Mouse (Mus musculus) intestine, embryonic 16.5 days (tissue): ENCODE data around the gene Fam174b. TPM values are rescaled to one million over a fixed set of nuclear protein-coding genes. Genes with fewer than 3 reads are reported as not detected.

Experiments used
- ATAC-seq: fragments of 200-750 bp; cut with Nextera tagmentation; 2 replicates; pipeline ENCODE4 v1.8.0; 2017; ENCODE audit warnings: moderate TSS enrichment, moderate library complexity
- H3K27ac ChIP-seq: fragments of 300-500 bp; sonication (generic); 2 replicates; pipeline ENCODE4 v1.5.1; 2014; ENCODE audit warnings: mild to moderate bottlenecking, low read length
- H3K27me3 ChIP-seq: fragments of 300-500 bp; sonication (generic); replicated peaks from 2 replicates; pipeline ENCODE4 v1.6.1; 2014; ENCODE audit warnings: low read length, control low read depth, mixed read lengths; ENCODE audit not compliant: control insufficient read depth, insufficient read depth
- H3K36me3 ChIP-seq: fragments of 300-500 bp; sonication (generic); 2 replicates; pipeline ENCODE4 v1.6.1; 2014; ENCODE audit warnings: low read length, control low read depth; ENCODE audit not compliant: control insufficient read depth, insufficient read depth
- H3K4me1 ChIP-seq: fragments of 300-500 bp; sonication (generic); 2 replicates; pipeline ENCODE4 v1.6.1; 2014; ENCODE audit warnings: low read length, control low read depth, mixed read lengths; ENCODE audit not compliant: control insufficient read depth, insufficient read depth
- H3K4me2 ChIP-seq: fragments of 300-500 bp; sonication (generic); 2 replicates; pipeline ENCODE4 v1.6.1; 2014; ENCODE audit warnings: low read depth, low read length, control low read depth
- H3K4me3 ChIP-seq: fragments of 300-500 bp; sonication (generic); 2 replicates; pipeline ENCODE4 v1.5.1; 2014; ENCODE audit warnings: mild to moderate bottlenecking, low read length
- H3K9ac ChIP-seq: fragments of 300-500 bp; sonication (generic); 2 replicates; pipeline ENCODE4 v1.6.1; 2014; ENCODE audit warnings: low read depth, low read length
- H3K9me3 ChIP-seq: fragments of 300-500 bp; sonication (generic); 2 replicates; pipeline ENCODE4 v1.6.1; 2016; ENCODE audit warnings: low read length, control low read depth; ENCODE audit not compliant: control insufficient read depth
- WGBS: fragments of 180-500 bp; shearing (Covaris S2); extraction: QIAGEN DNeasy Blood & Tissue Kit; methylation state at CpG from one replicate; pipeline ENCODE4 v1.1.7; 2014; 5-methylcytosine and 5-hydroxymethylcytosine counted together
- polyA plus RNA-seq: library from polyadenylated mRNA; unstranded; fragments of >200 nt; fragmentation: Nextera tagmentation; extraction: Ambion mirVana; gene quantifications from 2 replicates; pipeline ENCODE4 v1.2.1, GENCODE M21; 2015

Gene Fam174b
- 32.7 and 33.7 TPM in 2 replicates for polyA plus RNA-seq

GRCm38 (mm10) chr7:73740111-73741035 is at the start of gene Fam174b:
TSS of gene Fam174b (plus strand) at chr7:73740302.
- Histone ChIP-seq H3K4me1 (peaks cover 16% of the 10 kb centered on the region), H3K9me3 (no peaks in the 10 kb centered on the region), H3K4me3 (peak within 1 kb of the TSS; percentile 74), H3K27me3 (no peaks in the 10 kb centered on the region), H3K36me3 (no peaks in the 10 kb centered on the region), H3K9ac (peak within 1 kb of the TSS; percentile 80), H3K27ac (peak within 1 kb of the TSS; percentile 70), H3K4me2 (peak within 1 kb of the TSS; percentile 94)
- WGBS, result 1% methylated on average over 94 of the region's 94 CpGs
- ATAC-seq, result peak; percentile 90

GRCm38 (mm10) chr7:73697092-73697491 is 43.0 kb upstream of the Fam174b start:
- Histone ChIP-seq H3K27ac (no peak overlapping the region), H3K4me1 (no peaks in the 10 kb centered on the region), H3K9me3 (no peaks in the 10 kb centered on the region), H3K4me2 (no peak overlapping the region), H3K27me3 (no peaks in the 10 kb centered on the region), H3K36me3 (no peaks in the 10 kb centered on the region), H3K4me3 (no peak overlapping the region), H3K9ac (no peak overlapping the region)
- 51% methylated on average over 3 of the region's 3 CpGs for WGBS
- no peak for ATAC-seq

- Histone ChIP-seq H3K36me3 (no peaks in the 10 kb centered on the region), H3K9ac (no peak overlapping the region), H3K9me3 (no peaks in the 10 kb centered on the region), H3K27me3 (no peaks in the 10 kb centered on the region), H3K4me3 (no peak overlapping the region), H3K4me2 (no peak overlapping the region), H3K4me1 (no peaks in the 10 kb centered on the region), H3K27ac (no peak overlapping the region)
- no peak for ATAC-seq
These were observed 35.8 kb upstream of the Fam174b start for GRCm38 (mm10) chr7:73704305-73704704.

- Histone ChIP-seq H3K36me3 (no peaks in the 10 kb centered on the region), H3K9me3 (no peaks in the 10 kb centered on the region; the same call in 1 of the 2 replicates), H3K4me2 (no peak overlapping the region), H3K9ac (no peak overlapping the region), H3K4me1 (0 out of 2 replicates have a peak, but pooled peaks cover 3% of the 10 kb centered on the region), H3K27ac (no peak overlapping the region), H3K4me3 (no peak overlapping the region), H3K27me3 (no peaks in the 10 kb centered on the region)
- 90% methylated on average over 8 of the region's 8 CpGs for WGBS
- no peak for ATAC-seq
These were observed 26.6 kb upstream of the Fam174b start for GRCm38 (mm10) chr7:73713506-73713905.

- Histone ChIP-seq H3K4me2 (no peak overlapping the region), H3K9ac (no peak overlapping the region), H3K4me3 (no peak overlapping the region), H3K27me3 (no peaks in the 10 kb centered on the region), H3K36me3 (no peaks in the 10 kb centered on the region), H3K9me3 (no peaks in the 10 kb centered on the region; the same call in 1 of the 2 replicates), H3K27ac (peak overlapping the region; percentile 18), H3K4me1 (0 out of 2 replicates have a peak, but pooled peaks cover 3% of the 10 kb centered on the region)
- WGBS, result 47% methylated on average over 15 of the region's 15 CpGs
- ATAC-seq, result peak; percentile 71
These were observed 24.0 kb upstream of the Fam174b start for GRCm38 (mm10) chr7:73715928-73716749.

- Histone ChIP-seq H3K9ac (no peak overlapping the region), H3K27me3 (no peaks in the 10 kb centered on the region), H3K9me3 (no peaks in the 10 kb centered on the region; the same call in 1 of the 2 replicates), H3K36me3 (no peaks in the 10 kb centered on the region), H3K4me2 (no peak overlapping the region), H3K4me1 (0 out of 2 replicates have a peak, but pooled peaks cover 3% of the 10 kb centered on the region), H3K27ac (no peak overlapping the region), H3K4me3 (no peak overlapping the region)
- ATAC-seq, result no peak
- 64% methylated on average over 3 of the region's 3 CpGs for WGBS
These were observed 23.3 kb upstream of the Fam174b start for GRCm38 (mm10) chr7:73716841-73717240.

- Histone ChIP-seq H3K9me3 (no peaks in the 10 kb centered on the region; the same call in 1 of the 2 replicates), H3K36me3 (no peaks in the 10 kb centered on the region), H3K27ac (no peak overlapping the region), H3K4me1 (0 out of 2 replicates have a peak, but pooled peaks cover 3% of the 10 kb centered on the region), H3K4me2 (no peak overlapping the region), H3K27me3 (no peaks in the 10 kb centered on the region), H3K9ac (no peak overlapping the region), H3K4me3 (no peak overlapping the region)
- 0 out of 2 replicates have a peak, but pooled peaks have one; percentile 29 for ATAC-seq
- WGBS, result 42% methylated on average over 10 of the region's 10 CpGs
These were observed 22.1 kb upstream of the Fam174b start for GRCm38 (mm10) chr7:73718031-73718430.

- Histone ChIP-seq H3K27me3 (no peaks in the 10 kb centered on the region), H3K4me2 (no peak overlapping the region)
- WGBS, result 38% methylated on average over 5 of the region's 5 CpGs
These were observed 21.6 kb upstream of the Fam174b start for GRCm38 (mm10) chr7:73718497-73719007.

GRCm38 (mm10) chr7:73721046-73721445 is 19.1 kb upstream of the Fam174b start:
- 61% methylated on average over 3 of the region's 3 CpGs for WGBS
- ATAC-seq, result no peak

More at GRCm38 (mm10) chr7:73718497-73719007, 21.6 kb upstream of the Fam174b start:
- Histone ChIP-seq H3K4me1 (0 out of 2 replicates have a peak, but pooled peaks cover 3% of the 10 kb centered on the region), H3K36me3 (no peaks in the 10 kb centered on the region), H3K9me3 (no peaks in the 10 kb centered on the region; the same call in 1 of the 2 replicates), H3K4me3 (no peak overlapping the region), H3K9ac (no peak overlapping the region), H3K27ac (no peak overlapping the region)
- ATAC-seq, result 0 out of 2 replicates have a peak, but pooled peaks have one; percentile 13

More at GRCm38 (mm10) chr7:73721046-73721445, 19.1 kb upstream of the Fam174b start:
- Histone ChIP-seq H3K27ac (no peak overlapping the region), H3K9ac (no peak overlapping the region), H3K4me1 (0 out of 2 replicates have a peak, but pooled peaks cover 2% of the 10 kb centered on the region), H3K36me3 (no peaks in the 10 kb centered on the region), H3K9me3 (no peaks in the 10 kb centered on the region), H3K4me2 (no peak overlapping the region), H3K4me3 (no peak overlapping the region), H3K27me3 (no peaks in the 10 kb centered on the region)
